Mouse (Mus musculus) MEL (cell line): ENCODE data around the gene Lgr6. TPM values are rescaled to one million over a fixed set of nuclear protein-coding genes. Genes with fewer than 3 reads are reported as not detected.

Experiments used
- DNase-seq: peaks from one replicate; pipeline ENCODE4 v3.0.0; 2011; ENCODE audit warnings: low read depth, low spot score
- H3K27ac ChIP-seq: 2 replicates; pipeline ENCODE4 v1.5.1; 2012; ENCODE audit warnings: low read depth, mild to moderate bottlenecking, control low read depth, low read length, moderate library complexity; ENCODE audit not compliant: control insufficient read depth
- H3K27me3 ChIP-seq, 2 experiments: fragments of 150-350 bp in 1 of 2; sonication (generic) in 1 of 2; 2 replicates each; pipeline ENCODE4 v1.6.1; 2012; ENCODE audit warnings: low read length in 2 of 2, mild to moderate bottlenecking in 2 of 2, improper control_type of control experiment in 1 of 2, moderate library complexity in 1 of 2; ENCODE audit not compliant: insufficient read depth in 2 of 2, control insufficient read depth in 1 of 2
- H3K36me3 ChIP-seq, 2 experiments: 2 replicates each; pipeline ENCODE4 v1.6.1; 2012 to 2014; ENCODE audit warnings: low read length in 2 of 2, improper control_type of control experiment in 1 of 2, inconsistent platforms in 1 of 2, mild to moderate bottlenecking in 1 of 2; ENCODE audit not compliant: insufficient read depth in 2 of 2, control insufficient read depth in 1 of 2
- H3K4me1 ChIP-seq, 2 experiments: fragments of 150-350 bp in 1 of 2; sonication (generic) in 1 of 2; 2 replicates each; pipeline ENCODE4 v1.6.1; 2012; ENCODE audit warnings: low read length in 2 of 2, improper control_type of control experiment in 1 of 2, mild to moderate bottlenecking in 1 of 2; ENCODE audit not compliant: insufficient read depth in 2 of 2, control insufficient read depth in 1 of 2
- H3K4me3 ChIP-seq, 2 experiments: fragments of 150-350 bp in 1 of 2; sonication (generic) in 1 of 2; 2 replicates each; pipeline ENCODE4 v1.5.1; 2012; ENCODE audit warnings: low read depth in 2 of 2, low read length in 2 of 2, mild to moderate bottlenecking in 2 of 2, moderate library complexity in 2 of 2, control low read depth in 1 of 2, improper control_type of control experiment in 1 of 2; ENCODE audit not compliant: control insufficient read depth in 1 of 2, insufficient read depth in 1 of 2
- H3K79me2 ChIP-seq: 2 replicates; pipeline ENCODE4 v1.6.1; 2012; ENCODE audit warnings: mild to moderate bottlenecking, low read length, moderate library complexity; ENCODE audit not compliant: control insufficient read depth, poor library complexity, insufficient read depth
- H3K9ac ChIP-seq: 2 replicates; pipeline ENCODE4 v1.6.1; 2012; ENCODE audit warnings: low read depth, mild to moderate bottlenecking, control low read depth, low read length, moderate library complexity; ENCODE audit not compliant: control insufficient read depth, poor library complexity, severe bottlenecking
- H3K9me3 ChIP-seq: fragments of 150-350 bp; sonication (generic); replicated peaks from 2 replicates; pipeline ENCODE4 v1.6.1; 2012; ENCODE audit warnings: mild to moderate bottlenecking, low read length, improper control_type of control experiment, moderate library complexity; ENCODE audit not compliant: insufficient read depth
- BHLHE40 ChIP-seq: IDR thresholded peaks from 2 replicates; pipeline ENCODE4 v1.6.1; 2012; ENCODE audit warnings: low read depth, mild to moderate bottlenecking, inconsistent platforms, low read length, improper control_type of control experiment, borderline replicate concordance
- CHD1 ChIP-seq: IDR thresholded peaks from 2 replicates; pipeline ENCODE4 v1.6.1; 2012; ENCODE audit warnings: low read depth, mild to moderate bottlenecking, inconsistent platforms, low read length, improper control_type of control experiment
- CHD2 ChIP-seq: IDR thresholded peaks from 2 replicates; pipeline ENCODE4 v1.6.1; 2011; ENCODE audit warnings: low read length, improper control_type of control experiment
- CTCF ChIP-seq, 3 experiments: IDR thresholded peaks in 2 of 3; conservative IDR thresholded peaks in 1 of 3; 2 replicates each; pipeline ENCODE4 v1.5.1; 2011 to 2012; ENCODE audit warnings: low read length in 3 of 3, low read depth in 2 of 3, mild to moderate bottlenecking in 2 of 3, improper control_type of control experiment in 1 of 3, inconsistent platforms in 1 of 3, mixed read lengths in 1 of 3, moderate library complexity in 1 of 3; ENCODE audit not compliant: control insufficient read depth in 1 of 3, insufficient read depth in 1 of 3, poor library complexity in 1 of 3, severe bottlenecking in 1 of 3
- E2F4 ChIP-seq: IDR thresholded peaks from 2 replicates; pipeline ENCODE4 v1.6.1; 2011; ENCODE audit warnings: low read depth, low read length, improper control_type of control experiment, borderline replicate concordance
- ELF1 ChIP-seq: IDR thresholded peaks from 2 replicates; pipeline ENCODE4 v1.6.1; 2014; ENCODE audit warnings: low read depth, mild to moderate bottlenecking, inconsistent platforms, low read length, improper control_type of control experiment, moderate library complexity
- EP300 ChIP-seq, 2 experiments: IDR thresholded peaks; 2 replicates each; pipeline ENCODE4 v1.6.1; 2011; ENCODE audit warnings: improper control_type of control experiment in 2 of 2, low read length in 2 of 2, low read depth in 1 of 2, mild to moderate bottlenecking in 1 of 2
- ETS1 ChIP-seq: IDR thresholded peaks from 2 replicates; pipeline ENCODE4 v1.6.1; 2012; ENCODE audit warnings: low read depth, mild to moderate bottlenecking, inconsistent platforms, low read length, improper control_type of control experiment, moderate library complexity
- GABPA ChIP-seq: IDR thresholded peaks from 2 replicates; pipeline ENCODE4 v1.6.1; 2012; ENCODE audit warnings: low read depth, mild to moderate bottlenecking, inconsistent platforms, low read length, improper control_type of control experiment, moderate library complexity
- GATA1 ChIP-seq: IDR thresholded peaks from 2 replicates; pipeline ENCODE4 v1.6.1; 2011; ENCODE audit warnings: low read depth, low read length, improper control_type of control experiment
- HCFC1 ChIP-seq: IDR thresholded peaks from 2 replicates; pipeline ENCODE4 v1.6.1; 2012; ENCODE audit warnings: low read depth, mild to moderate bottlenecking, inconsistent platforms, low read length, improper control_type of control experiment, moderate library complexity
- JUND ChIP-seq: IDR thresholded peaks from 2 replicates; pipeline ENCODE4 v1.6.1; 2011; ENCODE audit warnings: low read depth, mild to moderate bottlenecking, improper control_type of control experiment, low read length
- KAT2A ChIP-seq: conservative IDR thresholded peaks from 2 replicates; pipeline ENCODE4 v1.6.1; 2012; ENCODE audit warnings: low read depth, low read length, improper control_type of control experiment, inconsistent platforms
- MAFK ChIP-seq: IDR thresholded peaks from 2 replicates; pipeline ENCODE4 v1.6.1; 2011; ENCODE audit warnings: low read depth, mild to moderate bottlenecking, low read length, improper control_type of control experiment, borderline replicate concordance
- MAX ChIP-seq: IDR thresholded peaks from 2 replicates; pipeline ENCODE4 v1.6.1; 2011; ENCODE audit warnings: low read length, improper control_type of control experiment
- MAZ ChIP-seq: IDR thresholded peaks from 2 replicates; pipeline ENCODE4 v1.6.1; 2012; ENCODE audit warnings: low read depth, mild to moderate bottlenecking, inconsistent platforms, low read length, improper control_type of control experiment
- MEF2A ChIP-seq: IDR thresholded peaks from 2 replicates; pipeline ENCODE4 v1.6.1; 2014; ENCODE audit warnings: low read depth, mild to moderate bottlenecking, inconsistent platforms, low read length, improper control_type of control experiment; ENCODE audit not compliant: poor library complexity, insufficient replicate concordance, severe bottlenecking; ENCODE audit errors: extremely low read depth
- MXI1 ChIP-seq: IDR thresholded peaks from 2 replicates; pipeline ENCODE4 v1.6.1; 2011; ENCODE audit warnings: mild to moderate bottlenecking, low read depth, low read length, improper control_type of control experiment
- MYB ChIP-seq: IDR thresholded peaks from 2 replicates; pipeline ENCODE4 v1.6.1; 2011; ENCODE audit warnings: mild to moderate bottlenecking, low read depth, low read length, improper control_type of control experiment
- MYC ChIP-seq: IDR thresholded peaks from 2 replicates; pipeline ENCODE4 v1.6.1; 2011; ENCODE audit warnings: low read depth, mild to moderate bottlenecking, low read length, improper control_type of control experiment, moderate library complexity
- NELFE ChIP-seq: IDR thresholded peaks from 2 replicates; pipeline ENCODE4 v1.6.1; 2011; ENCODE audit warnings: low read depth, low read length, improper control_type of control experiment
- NRF1 ChIP-seq: IDR thresholded peaks from 2 replicates; pipeline ENCODE4 v1.6.1; 2014; ENCODE audit warnings: low read depth, mild to moderate bottlenecking, inconsistent platforms, low read length, improper control_type of control experiment, moderate library complexity; ENCODE audit not compliant: poor library complexity, insufficient read depth, severe bottlenecking
- POLR2A ChIP-seq, 2 experiments: IDR thresholded peaks; 2 replicates each; pipeline ENCODE4 v1.6.1; 2011 to 2012; ENCODE audit warnings: low read length in 2 of 2, mild to moderate bottlenecking in 2 of 2, control low read depth in 1 of 2, improper control_type of control experiment in 1 of 2, low read depth in 1 of 2, moderate library complexity in 1 of 2; ENCODE audit not compliant: control insufficient read depth in 1 of 2, insufficient read depth in 1 of 2, poor library complexity in 1 of 2
- POLR2AphosphoS2 ChIP-seq: IDR thresholded peaks from 2 replicates; pipeline ENCODE4 v1.6.1; 2011; ENCODE audit warnings: low read length, improper control_type of control experiment
- POLR2AphosphoS5 ChIP-seq: IDR thresholded peaks from 2 replicates; pipeline ENCODE4 v1.6.1; 2012; ENCODE audit warnings: low read depth, borderline replicate concordance, mild to moderate bottlenecking, inconsistent platforms, low read length, moderate library complexity, mixed read lengths
- RAD21 ChIP-seq: IDR thresholded peaks from 2 replicates; pipeline ENCODE4 v1.6.1; 2011; ENCODE audit warnings: mild to moderate bottlenecking, low read depth, low read length, improper control_type of control experiment
- RCOR1 ChIP-seq: IDR thresholded peaks from 2 replicates; pipeline ENCODE4 v1.6.1; 2012; ENCODE audit warnings: low read depth, mild to moderate bottlenecking, inconsistent platforms, low read length, improper control_type of control experiment
- SIN3A ChIP-seq: IDR thresholded peaks from 2 replicates; pipeline ENCODE4 v1.6.1; 2012; ENCODE audit warnings: low read length, improper control_type of control experiment, inconsistent platforms
- SMC3 ChIP-seq: IDR thresholded peaks from 2 replicates; pipeline ENCODE4 v1.6.1; 2011; ENCODE audit warnings: low read depth, low read length, improper control_type of control experiment
- TBP ChIP-seq: IDR thresholded peaks from 2 replicates; pipeline ENCODE4 v1.8.0; 2011; ENCODE audit warnings: low read depth, low read length, improper control_type of control experiment
- TCF12 ChIP-seq: IDR thresholded peaks from 2 replicates; pipeline ENCODE4 v1.6.1; 2014; ENCODE audit warnings: low read depth, mild to moderate bottlenecking, inconsistent platforms, low read length, improper control_type of control experiment, moderate library complexity
- UBTF ChIP-seq: IDR thresholded peaks from 2 replicates; pipeline ENCODE4 v1.6.1; 2012; ENCODE audit warnings: low read depth, mild to moderate bottlenecking, inconsistent platforms, low read length, improper control_type of control experiment, moderate library complexity, borderline replicate concordance; ENCODE audit not compliant: insufficient read depth
- USF1 ChIP-seq: IDR thresholded peaks from 2 replicates; pipeline ENCODE4 v1.6.1; 2014; ENCODE audit warnings: low read depth, mild to moderate bottlenecking, inconsistent platforms, low read length, improper control_type of control experiment, moderate library complexity
- USF2 ChIP-seq, 2 experiments: IDR thresholded peaks; 2 replicates each; pipeline ENCODE4 v1.6.1; 2011 to 2012; ENCODE audit warnings: improper control_type of control experiment in 2 of 2, low read length in 2 of 2, borderline replicate concordance in 1 of 2, inconsistent platforms in 1 of 2, low read depth in 1 of 2, mild to moderate bottlenecking in 1 of 2; ENCODE audit not compliant: insufficient read depth in 1 of 2
- ZC3H11A ChIP-seq: IDR thresholded peaks from 2 replicates; pipeline ENCODE4 v1.6.1; 2012; ENCODE audit warnings: low read depth, mild to moderate bottlenecking, inconsistent platforms, low read length, improper control_type of control experiment
- ZKSCAN1 ChIP-seq: IDR thresholded peaks from 2 replicates; pipeline ENCODE4 v1.6.1; 2012; ENCODE audit warnings: low read depth, mild to moderate bottlenecking, inconsistent platforms, low read length, improper control_type of control experiment, moderate library complexity
- ZMIZ1 ChIP-seq: IDR thresholded peaks from 2 replicates; pipeline ENCODE4 v1.6.1; 2012; ENCODE audit warnings: low read depth, mild to moderate bottlenecking, inconsistent platforms, low read length, improper control_type of control experiment, moderate library complexity
- ZNF384 ChIP-seq: IDR thresholded peaks from 2 replicates; pipeline ENCODE4 v1.6.1; 2012; ENCODE audit warnings: low read depth, mild to moderate bottlenecking, inconsistent platforms, low read length, improper control_type of control experiment
- polyA plus RNA-seq, 2 experiments: library from polyadenylated mRNA; stranded (reverse) in 1 of 2; unstranded in 1 of 2; fragments of >175 nt in 1 of 2; fragments of >200 nt in 1 of 2; gene quantifications; 2 replicates each; pipeline versions ENCODE4 v1.2.1 to v1.2.4; 2012; ENCODE audit warnings: low replicate concordance in 2 of 2, low read depth in 1 of 2; ENCODE audit not compliant: insufficient read length in 2 of 2, insufficient read depth in 1 of 2, missing spikeins in 1 of 2
- total RNA-seq: library from RNA; depleted of rRNA; stranded (reverse); fragments of 300-350 nt; gene quantifications from 2 replicates; pipeline ENCODE4 v1.2.3, GENCODE M21; 2012

Lgr6 gene
- total and polyA plus RNA-seq, 3 experiments = 0.04 to 0.10 TPM; not detected in 1

DNA sequence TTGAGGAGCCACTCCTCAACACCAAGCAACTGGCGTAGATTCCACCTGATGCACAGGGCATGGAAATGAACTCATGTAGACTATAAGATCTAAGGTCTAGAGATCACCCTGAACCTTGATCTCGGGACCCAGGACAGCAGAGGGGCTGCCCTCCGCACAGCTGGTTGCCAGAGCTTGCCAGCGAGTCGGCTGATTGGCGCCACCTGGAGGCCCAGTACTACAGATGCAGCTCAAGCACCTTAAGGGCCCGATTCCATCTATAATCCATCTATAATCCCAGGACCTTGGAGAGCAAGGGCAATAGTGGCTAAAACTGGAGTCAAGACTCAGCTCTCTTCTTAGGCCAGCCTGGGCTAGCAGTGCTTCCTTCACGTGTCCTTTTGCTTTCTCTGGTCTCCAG is 875 bp upstream of the Lgr6 start:
- peak; percentile 85 for DNase-seq
- peak overlapping the region; percentile 20 to 40; a peak in 3 of 4 replicates for H3K4me3 ChIP-seq
- no peaks in the 10 kb centered on the region for H3K27me3 ChIP-seq
- H3K36me3 ChIP-seq = 0 out of 4 replicates have a peak, but pooled peaks cover 0 to 4% of the 10 kb centered on the region in 2 experiments
- H3K79me2 ChIP-seq = no peaks in the 10 kb centered on the region
- H3K9me3 ChIP-seq = no peaks in the 10 kb centered on the region
- H3K9ac ChIP-seq = peak overlapping the region; percentile 14; the same call in 1 of the 2 replicates
- H3K4me1 ChIP-seq = peaks cover 0 to 6% of the 10 kb centered on the region in 2 experiments; a peak in 1 of 4 replicates
- no peak overlapping the region for H3K27ac ChIP-seq
- TF ChIP-seq RAD21 = peak; percentile 69
- no peak for TF ChIP-seq TCF12
- no peak for TF ChIP-seq E2F4
- no peak for TF ChIP-seq ETS1
- TF ChIP-seq MYC = no peak
- no peak for TF ChIP-seq JUND
- TF ChIP-seq USF2 (IDR thresholded peaks at IDR 0.05; ENCODE audit: borderline replicate concordance in 1 of 2, insufficient read depth in 1 of 2, low read depth in 1 of 2, low read length in 2 of 2) = no peak
- no peak for TF ChIP-seq CHD1
- TF ChIP-seq CHD2 = no peak
- TF ChIP-seq CTCF (IDR thresholded peaks at IDR 0.05 in 2 of 3, conservative IDR thresholded peaks at IDR 0.05 in 1 of 3; ENCODE audit: control insufficient read depth in 1 of 3, insufficient read depth in 1 of 3, low read depth in 2 of 3, low read length in 3 of 3, poor library complexity in 1 of 3, severe bottlenecking in 1 of 3) = peak; percentile 75 to 93 (median 84)
- TF ChIP-seq POLR2A (IDR thresholded peaks at IDR 0.05; ENCODE audit: control insufficient read depth in 1 of 2, insufficient read depth in 1 of 2, low read depth in 1 of 2, low read length in 2 of 2, poor library complexity in 1 of 2) = no peak
- no peak for TF ChIP-seq MEF2A
- no peak for TF ChIP-seq GABPA
- peak; percentile 45; the same call in 1 of the 2 replicates for TF ChIP-seq SIN3A
- no peak for TF ChIP-seq RCOR1
- TF ChIP-seq MAX = no peak
- no peak for TF ChIP-seq KAT2A
- no peak for TF ChIP-seq MYB
- no peak for TF ChIP-seq POLR2AphosphoS5
- TF ChIP-seq EP300 (IDR thresholded peaks at IDR 0.05; ENCODE audit: low read depth in 1 of 2, low read length in 2 of 2) = no peak
- TF ChIP-seq MAFK = no peak
- TF ChIP-seq MXI1 = no peak
- no peak for TF ChIP-seq GATA1
- TF ChIP-seq TBP = no peak
- TF ChIP-seq NRF1 = no peak
- no peak for TF ChIP-seq POLR2AphosphoS2
- TF ChIP-seq ZKSCAN1 = no peak
- TF ChIP-seq ZC3H11A = peak; percentile 58
- TF ChIP-seq HCFC1 = no peak
- peak; percentile 34; the same call in 1 of the 2 replicates for TF ChIP-seq MAZ
- TF ChIP-seq ZNF384 = no peak
- no peak for TF ChIP-seq NELFE
- TF ChIP-seq ELF1 = no peak
- no peak for TF ChIP-seq UBTF
- no peak for TF ChIP-seq BHLHE40
- TF ChIP-seq SMC3 = peak; percentile 78
- TF ChIP-seq ZMIZ1 = no peak
- TF ChIP-seq USF1 = no peak
